Comparison of ENCODE assay signal across 12 mouse cellular contexts in the genomic region with DNA sequence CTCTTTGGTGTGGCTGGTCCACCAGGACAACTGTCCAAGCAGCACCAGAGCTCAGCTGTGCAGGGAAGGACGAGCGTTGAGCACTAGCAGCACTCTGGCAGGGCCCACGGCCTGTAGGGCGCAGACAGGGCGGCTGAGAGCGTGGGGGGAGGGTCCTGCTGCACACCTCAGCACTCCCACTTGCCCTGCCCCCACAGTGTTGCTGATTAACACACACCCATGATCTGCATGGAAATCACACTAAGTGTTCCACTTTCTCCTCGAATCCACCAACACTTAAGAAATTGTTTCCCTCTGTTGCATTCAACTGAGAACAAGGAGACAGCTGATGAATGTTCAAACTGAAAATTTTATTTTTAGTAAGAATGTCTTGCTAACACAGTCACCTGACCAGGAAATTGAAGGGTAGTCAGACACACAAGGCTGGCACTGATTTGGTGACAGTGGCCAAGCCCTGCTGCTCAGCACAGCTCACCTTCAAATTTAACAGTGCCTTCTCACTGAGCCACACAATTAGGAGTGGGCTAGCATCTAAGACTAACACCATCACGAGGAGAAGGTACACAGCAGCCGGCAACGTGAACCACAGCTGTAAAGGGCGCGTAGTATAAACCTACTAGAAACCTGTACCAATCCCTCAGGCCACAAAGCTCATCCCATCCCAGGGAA. TPM values are rescaled to one million over a fixed set of nuclear protein-coding genes. Genes with fewer than 3 reads are reported as not detected.
DNase-seq lines count a peak whose midpoint lies in the region; ATAC-seq and TF ChIP-seq lines count a peak whose summit lies in the region.
"Had no signal": no experiment of that assay in that cellular context is flagged by ENCODE, and none has a peak within 500 bp of the region (broad histone marks: within the 10 kb centered on the region; RNA-seq: fewer than 3 reads in every experiment).

No protein-coding gene starts in this region.

- no peaks in the 10 kb centered on the region for H3K27me3 ChIP-seq in hindbrain, embryonic 13.5 days
- H3K27me3 ChIP-seq in hindbrain, embryonic 12.5 days = no peaks in the 10 kb centered on the region
- H3K27me3 ChIP-seq in forebrain, postnatal 0 days (ENCODE audit: insufficient read depth, low read length) = no peaks in the 10 kb centered on the region
- no peaks in the 10 kb centered on the region for H3K27me3 ChIP-seq in limb, embryonic 15.5 days

- H3K27ac ChIP-seq in hindbrain, embryonic 13.5 days = peak overlapping the region; percentile 48; the same call in 1 of the 2 replicates
- no peak overlapping the region for H3K27ac ChIP-seq in hindbrain, embryonic 12.5 days
- H3K27ac ChIP-seq in forebrain, postnatal 0 days (ENCODE audit: low read depth, low read length) = peak overlapping the region; percentile 67
- H3K27ac ChIP-seq in limb, embryonic 15.5 days = peak overlapping the region; percentile 4; the same call in 1 of the 2 replicates

- no peak for DNase-seq in forebrain, postnatal 0 days
- DNase-seq in heart, postnatal 4 days = peak; percentile 63
- no peak for DNase-seq in thymus, postnatal 36 days
- no peak for DNase-seq in ovary, postnatal 14 days (ENCODE audit: low spot score)
- DNase-seq in embryo, embryonic 9.5 days (ENCODE audit: extremely low spot score) = no peak
- DNase-seq: adrenal gland, postnatal 36 days; gastrocnemius, postnatal 25 days; lung, embryonic 14.5 days had no signal

- ATAC-seq in hindbrain, embryonic 13.5 days (ENCODE audit: low FRiP score) = no peak
- no peak for ATAC-seq in hindbrain, embryonic 12.5 days (ENCODE audit: low FRiP score)
- ATAC-seq in forebrain, postnatal 0 days = peak; percentile 60
- ATAC-seq in limb, embryonic 15.5 days (ENCODE audit: insufficient number of reproducible peaks, low FRiP score, low TSS enrichment, low read depth) = no peak

- H3K9me3 ChIP-seq in hindbrain, embryonic 13.5 days = no peaks in the 10 kb centered on the region
- H3K9me3 ChIP-seq in hindbrain, embryonic 12.5 days (replicated peaks) = no peaks in the 10 kb centered on the region
- no peaks in the 10 kb centered on the region for H3K9me3 ChIP-seq in forebrain, postnatal 0 days (ENCODE audit: low read length)
- no peaks in the 10 kb centered on the region for H3K9me3 ChIP-seq in limb, embryonic 15.5 days

- H3K4me1 ChIP-seq in hindbrain, embryonic 13.5 days (replicated peaks) = peaks cover 9% of the 10 kb centered on the region; the same call in 1 of the 2 replicates
- no peaks in the 10 kb centered on the region for H3K4me1 ChIP-seq in hindbrain, embryonic 12.5 days
- H3K4me1 ChIP-seq in forebrain, postnatal 0 days (ENCODE audit: insufficient read depth) = no peaks in the 10 kb centered on the region
- H3K4me1 ChIP-seq in limb, embryonic 15.5 days = no peaks in the 10 kb centered on the region

- H3K4me2 ChIP-seq in hindbrain, embryonic 13.5 days = no peak overlapping the region
- H3K4me2 ChIP-seq in hindbrain, embryonic 12.5 days (replicated peaks) = no peak overlapping the region
- H3K4me2 ChIP-seq in forebrain, postnatal 0 days (ENCODE audit: low read depth) = no peak overlapping the region
- no peak overlapping the region for H3K4me2 ChIP-seq in limb, embryonic 15.5 days
- H3K4me2 ChIP-seq: lung, embryonic 14.5 days had no signal

- TF ChIP-seq CTCF in forebrain, postnatal 0 days (IDR thresholded peaks at IDR 0.05; ENCODE audit: low read depth) = no peak

- WGBS in hindbrain, embryonic 13.5 days = 86% methylated on average over 12 of the region's 12 CpGs
- WGBS in hindbrain, embryonic 12.5 days = 87% methylated on average over 12 of the region's 12 CpGs
- 75% methylated on average over 12 of the region's 12 CpGs for WGBS in forebrain, postnatal 0 days
- WGBS in limb, embryonic 15.5 days = 74% methylated on average over 12 of the region's 12 CpGs

- H3K9ac ChIP-seq in hindbrain, embryonic 13.5 days = no peak overlapping the region
- no peak overlapping the region for H3K9ac ChIP-seq in hindbrain, embryonic 12.5 days
- H3K9ac ChIP-seq in forebrain, postnatal 0 days = no peak overlapping the region
- no peak overlapping the region for H3K9ac ChIP-seq in limb, embryonic 15.5 days
- H3K9ac ChIP-seq: lung, embryonic 14.5 days had no signal

- no peak overlapping the region for H3K4me3 ChIP-seq in hindbrain, embryonic 13.5 days
- H3K4me3 ChIP-seq in hindbrain, embryonic 12.5 days = no peak overlapping the region
- H3K4me3 ChIP-seq in forebrain, postnatal 0 days (ENCODE audit: low read depth, low read length) = no peak overlapping the region
- no peak overlapping the region for H3K4me3 ChIP-seq in limb, embryonic 15.5 days
- H3K4me3 ChIP-seq: myocyte had no signal

- peaks cover 82% of the 10 kb centered on the region for H3K36me3 ChIP-seq in hindbrain, embryonic 13.5 days
- H3K36me3 ChIP-seq in hindbrain, embryonic 12.5 days = peaks cover 77% of the 10 kb centered on the region
- H3K36me3 ChIP-seq in forebrain, postnatal 0 days (ENCODE audit: insufficient read depth) = peaks cover 67% of the 10 kb centered on the region
- peaks cover 81% of the 10 kb centered on the region for H3K36me3 ChIP-seq in limb, embryonic 15.5 days

RNA-seq across cellular contexts. Expression of gene Kif1b, which starts 58.3 kb away (rescaled TPM):
- polyA plus RNA-seq in hindbrain, embryonic 13.5 days (2015; fragmentation: Nextera tagmentation; extraction: Ambion mirVana) = 155 and 169 TPM in 2 replicates
- polyA plus RNA-seq in hindbrain, embryonic 12.5 days (2016; fragmentation: Nextera tagmentation; extraction: Ambion mirVana) = 139 and 140 TPM in 2 replicates
- 209 and 270 TPM in 2 replicates for total RNA-seq in forebrain, postnatal 0 days (2014; rRNA removed)
- polyA plus RNA-seq in forebrain, postnatal 0 days (2015; fragmentation: Nextera tagmentation; extraction: Ambion mirVana) = 139 and 202 TPM in 2 replicates
- 100 to 1,000 TPM; 139 to 143 TPM for total RNA-seq in heart, postnatal 4 days (2021)
- 41.6 and 47.3 TPM in 2 replicates for polyA plus RNA-seq in limb, embryonic 15.5 days (2015; fragmentation: Nextera tagmentation; extraction: Ambion mirVana)
